Mouse (Mus musculus): ENCODE measurements at regions not wholly inside any gene's neighbourhood (a gene's known extent, or its start where the extent isn't known, plus 50 kb on each side); places are given as distances from the start of the nearest gene placed in this dataset.
A peak's percentile ranks its signal among the peaks of the same experiment; 100 is the strongest.

DNA sequence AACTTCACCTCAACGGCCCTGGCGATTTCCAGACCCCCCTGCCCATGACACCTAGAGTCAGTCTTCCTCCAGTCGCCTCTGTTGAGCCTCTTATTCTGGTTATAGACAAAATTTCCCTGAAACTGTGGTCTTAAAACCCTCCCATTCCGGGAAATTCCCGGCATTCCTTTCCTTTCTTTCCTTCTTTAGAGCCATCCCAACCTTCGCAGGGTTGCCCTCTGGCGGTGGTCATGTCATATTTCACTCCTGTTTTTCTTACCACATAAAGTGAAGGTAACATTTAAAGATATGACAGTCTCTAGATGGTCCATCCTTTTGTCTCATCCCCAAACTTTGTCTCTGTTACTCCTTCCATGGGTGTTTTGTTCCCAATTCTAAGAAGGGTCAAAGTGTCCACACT lies 72.9 kb upstream of the Fhl2 start:
- TF ChIP-seq POLR2A (IDR thresholded peaks at IDR 0.05; ENCODE audit: borderline replicate concordance, extremely low read depth, low read depth, low read length): no peak
- TF ChIP-seq CTCF (IDR thresholded peaks at IDR 0.05; ENCODE audit: insufficient read depth, low read length): peak; percentile 29; the same call in 1 of the 2 replicates
- no peak overlapping the region for H3K4me3 ChIP-seq (replicated peaks; ENCODE audit: extremely low read depth, low read depth, low read length)
- H3K4me1 ChIP-seq (ENCODE audit: control insufficient read depth, insufficient read depth, low read length): no peaks in the 10 kb centered on the region
- DNase-seq: no peak
- WGBS: 28% methylated on average over 7 of the region's 7 CpGs

DNA sequence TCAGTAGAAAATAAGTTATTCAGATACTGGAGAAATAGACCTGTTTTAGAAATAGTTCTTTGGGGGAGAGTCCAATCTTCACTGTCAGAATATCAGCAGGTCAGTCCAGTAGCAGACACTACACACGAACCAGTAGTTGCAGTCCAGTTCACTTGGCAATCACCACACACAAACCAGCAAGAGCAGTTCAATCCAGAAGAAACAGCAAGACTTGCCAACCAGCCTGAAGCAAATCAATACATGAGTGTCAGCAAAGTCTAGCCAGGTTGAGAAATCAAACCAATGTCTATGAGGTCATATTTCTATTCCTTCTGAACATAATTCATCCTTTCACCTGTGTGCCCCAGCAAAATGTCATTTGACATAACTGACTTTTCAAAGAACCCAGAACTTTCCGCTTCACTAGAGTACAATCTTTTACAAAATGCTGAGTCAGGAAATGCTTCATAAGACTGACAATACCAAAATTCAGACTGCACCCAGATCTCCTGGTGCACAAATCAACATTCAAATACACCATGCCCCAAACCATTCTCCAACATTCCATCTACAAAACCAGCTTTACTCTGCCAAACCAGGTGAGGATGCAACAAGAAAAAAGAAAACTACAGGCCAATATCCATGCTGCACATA lies 76.6 kb upstream of the Fhl2 start:
- H3K4me3 ChIP-seq (replicated peaks; ENCODE audit: extremely low read depth, low read depth, low read length): no peak overlapping the region
- no peak for TF ChIP-seq CTCF (IDR thresholded peaks at IDR 0.05; ENCODE audit: insufficient read depth, low read length)
- TF ChIP-seq POLR2A (IDR thresholded peaks at IDR 0.05; ENCODE audit: borderline replicate concordance, extremely low read depth, low read depth, low read length): no peak
- no peaks in the 10 kb centered on the region for H3K4me1 ChIP-seq (ENCODE audit: control insufficient read depth, insufficient read depth, low read length)
- WGBS: 74% methylated on average over 2 of the region's 2 CpGs
- no peak for DNase-seq

DNA sequence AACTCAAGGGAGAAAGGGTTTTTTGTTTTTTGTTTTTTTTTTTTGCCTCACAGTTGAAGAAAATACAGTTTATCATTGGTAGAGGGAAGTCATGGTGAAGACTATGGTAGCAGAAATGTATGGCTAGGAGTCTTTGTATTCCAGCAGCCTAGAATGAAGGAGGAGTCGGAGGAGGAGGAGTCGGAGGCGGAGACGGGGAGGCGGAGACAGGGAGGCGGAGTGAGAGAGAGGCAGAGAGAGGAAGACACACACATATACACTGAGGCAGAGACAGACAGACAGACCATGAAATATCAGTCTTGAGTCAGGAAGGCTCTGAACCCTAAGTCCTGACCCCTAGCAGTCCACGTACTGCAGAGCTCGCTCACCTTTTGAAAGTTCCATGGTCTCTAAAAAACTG lies 95.0 kb upstream of the Fhl2 start:
- Histone ChIP-seq H3K4me1 (ENCODE audit: control insufficient read depth, insufficient read depth, low read length) (no peaks in the 10 kb centered on the region), H3K4me3 (replicated peaks; ENCODE audit: extremely low read depth, low read depth, low read length) (no peak overlapping the region)
- DNase-seq: no peak
- no peak for TF ChIP-seq POLR2A (IDR thresholded peaks at IDR 0.05; ENCODE audit: borderline replicate concordance, extremely low read depth, low read depth, low read length)
- no peak for TF ChIP-seq CTCF (IDR thresholded peaks at IDR 0.05; ENCODE audit: insufficient read depth, low read length)
- WGBS: 81% methylated on average over 8 of the region's 8 CpGs

DNA sequence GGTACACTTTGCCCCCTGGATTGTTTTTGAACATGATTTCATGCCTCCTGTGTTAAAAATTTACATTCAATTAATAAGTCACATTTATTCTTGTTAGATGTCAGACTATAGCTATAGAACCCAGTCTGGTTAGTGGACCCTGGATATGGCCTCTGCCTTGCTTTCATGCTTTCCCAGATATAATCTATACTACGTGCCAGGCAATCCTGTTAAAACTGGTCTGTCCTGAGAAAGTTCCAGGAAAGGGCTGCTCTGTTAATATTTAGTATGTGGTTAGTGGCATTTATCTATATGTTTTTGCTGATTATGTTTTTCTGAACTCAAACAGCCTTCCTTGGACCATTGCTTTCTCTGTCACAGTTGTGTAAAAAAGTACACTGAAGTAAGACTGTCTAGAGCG lies 95.8 kb upstream of the Fhl2 start:
- 90% methylated on average over 2 of the region's 2 CpGs for WGBS
- no peak for DNase-seq
- Histone ChIP-seq H3K4me3 (replicated peaks; ENCODE audit: extremely low read depth, low read depth, low read length) (no peak overlapping the region), H3K4me1 (ENCODE audit: control insufficient read depth, insufficient read depth, low read length) (no peaks in the 10 kb centered on the region)
- no peak for TF ChIP-seq CTCF (IDR thresholded peaks at IDR 0.05; ENCODE audit: insufficient read depth, low read length)
- no peak for TF ChIP-seq POLR2A (IDR thresholded peaks at IDR 0.05; ENCODE audit: borderline replicate concordance, extremely low read depth, low read depth, low read length)

DNA sequence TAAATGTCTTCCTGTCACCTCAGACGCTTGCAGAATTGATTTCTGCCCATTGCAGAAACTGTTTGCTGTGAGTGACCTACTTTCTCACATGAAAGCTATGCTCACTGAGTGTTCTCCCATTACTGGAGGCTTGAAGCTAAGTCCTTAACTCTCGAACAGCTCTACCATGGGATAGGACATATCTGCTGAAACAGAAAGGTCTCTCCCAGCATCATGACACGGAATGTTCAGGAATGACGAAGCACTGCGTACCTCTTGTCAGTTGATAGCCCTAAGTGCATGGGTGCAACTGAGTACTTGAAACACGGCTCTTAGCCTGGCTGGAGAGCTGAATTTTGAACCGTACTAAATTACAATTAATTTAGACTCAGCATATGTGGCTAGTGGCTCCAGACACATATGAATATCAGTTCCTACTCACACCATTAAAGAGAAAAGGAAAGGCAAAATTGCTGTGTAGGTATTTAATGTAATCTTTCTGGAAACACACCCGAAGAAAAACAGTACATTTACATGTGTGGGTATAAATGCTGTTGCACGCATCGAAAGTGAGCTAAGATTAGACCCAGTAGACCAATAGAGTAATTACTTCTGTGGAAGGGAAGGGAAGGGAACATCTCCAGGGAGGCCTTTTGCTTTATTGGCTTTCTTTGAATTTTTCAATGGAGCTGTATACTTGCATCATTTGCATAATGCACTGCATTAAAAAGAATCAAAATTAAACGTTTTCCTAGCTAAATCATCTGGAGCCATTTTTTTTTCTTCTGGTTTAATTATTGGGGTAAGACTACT lies 97.6 kb upstream of the Fhl2 start:
- TF ChIP-seq POLR2A (IDR thresholded peaks at IDR 0.05; ENCODE audit: borderline replicate concordance, extremely low read depth, low read depth, low read length) (no peak), CTCF (IDR thresholded peaks at IDR 0.05; ENCODE audit: insufficient read depth, low read length) (no peak)
- WGBS: 80% methylated on average over 11 of the region's 11 CpGs
- H3K4me1 ChIP-seq (ENCODE audit: control insufficient read depth, insufficient read depth, low read length): no peaks in the 10 kb centered on the region
- DNase-seq: no peak
- H3K4me3 ChIP-seq (replicated peaks; ENCODE audit: extremely low read depth, low read depth, low read length): no peak overlapping the region

DNA sequence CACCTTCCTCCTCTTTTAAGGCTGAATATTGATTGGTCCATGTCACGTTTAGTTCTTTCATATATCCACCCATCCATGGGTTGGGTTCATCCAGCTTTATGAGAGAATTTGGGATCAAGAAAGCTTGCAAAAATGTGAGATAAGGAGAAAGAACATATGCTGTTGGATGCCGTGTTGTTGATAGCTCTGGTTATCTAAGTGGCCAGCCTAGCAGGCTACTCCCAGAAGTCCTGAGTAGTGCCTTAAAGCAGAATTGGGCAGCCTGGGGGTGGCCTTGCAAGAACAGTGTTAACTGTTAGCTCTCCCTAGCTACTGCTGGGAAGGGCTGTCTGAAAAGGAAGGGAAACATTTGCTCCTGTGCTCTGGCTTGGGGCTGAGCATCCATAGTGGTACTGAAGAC lies 100.8 kb upstream of the Fhl2 start:
- 77% methylated on average over 2 of the region's 2 CpGs for WGBS
- TF ChIP-seq CTCF (IDR thresholded peaks at IDR 0.05; ENCODE audit: insufficient read depth, low read length) (no peak), POLR2A (IDR thresholded peaks at IDR 0.05; ENCODE audit: borderline replicate concordance, extremely low read depth, low read depth, low read length) (no peak)
- no peak for DNase-seq
- Histone ChIP-seq H3K4me3 (replicated peaks; ENCODE audit: extremely low read depth, low read depth, low read length) (no peak overlapping the region), H3K4me1 (ENCODE audit: control insufficient read depth, insufficient read depth, low read length) (peaks cover 8% of the 10 kb centered on the region)

DNA sequence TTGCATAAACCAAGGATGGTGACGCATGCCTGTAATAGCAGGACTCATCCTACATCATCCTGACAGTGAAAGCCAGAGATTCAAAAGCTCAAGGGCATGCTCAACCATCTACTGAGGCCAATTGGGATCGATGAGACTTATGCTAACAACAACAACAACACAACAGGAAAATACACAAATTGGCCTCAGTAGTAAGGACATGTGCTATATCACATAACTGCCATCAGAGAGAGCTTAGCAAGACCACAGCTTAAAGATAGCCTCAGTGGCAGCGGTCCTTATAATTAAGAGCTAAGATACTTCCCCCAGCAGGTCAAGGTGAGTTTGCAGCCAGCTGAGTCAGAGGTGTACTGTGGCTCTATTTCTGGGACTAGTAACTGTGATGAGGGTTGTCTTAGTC lies 102.0 kb upstream of the Fhl2 start:
- 89% methylated on average over 3 of the region's 3 CpGs for WGBS
- DNase-seq: no peak
- H3K4me1 ChIP-seq (ENCODE audit: control insufficient read depth, insufficient read depth, low read length): peaks cover 10% of the 10 kb centered on the region
- no peak overlapping the region for H3K4me3 ChIP-seq (replicated peaks; ENCODE audit: extremely low read depth, low read depth, low read length)
- TF ChIP-seq CTCF (IDR thresholded peaks at IDR 0.05; ENCODE audit: insufficient read depth, low read length): no peak
- no peak for TF ChIP-seq POLR2A (IDR thresholded peaks at IDR 0.05; ENCODE audit: borderline replicate concordance, extremely low read depth, low read depth, low read length)

DNA sequence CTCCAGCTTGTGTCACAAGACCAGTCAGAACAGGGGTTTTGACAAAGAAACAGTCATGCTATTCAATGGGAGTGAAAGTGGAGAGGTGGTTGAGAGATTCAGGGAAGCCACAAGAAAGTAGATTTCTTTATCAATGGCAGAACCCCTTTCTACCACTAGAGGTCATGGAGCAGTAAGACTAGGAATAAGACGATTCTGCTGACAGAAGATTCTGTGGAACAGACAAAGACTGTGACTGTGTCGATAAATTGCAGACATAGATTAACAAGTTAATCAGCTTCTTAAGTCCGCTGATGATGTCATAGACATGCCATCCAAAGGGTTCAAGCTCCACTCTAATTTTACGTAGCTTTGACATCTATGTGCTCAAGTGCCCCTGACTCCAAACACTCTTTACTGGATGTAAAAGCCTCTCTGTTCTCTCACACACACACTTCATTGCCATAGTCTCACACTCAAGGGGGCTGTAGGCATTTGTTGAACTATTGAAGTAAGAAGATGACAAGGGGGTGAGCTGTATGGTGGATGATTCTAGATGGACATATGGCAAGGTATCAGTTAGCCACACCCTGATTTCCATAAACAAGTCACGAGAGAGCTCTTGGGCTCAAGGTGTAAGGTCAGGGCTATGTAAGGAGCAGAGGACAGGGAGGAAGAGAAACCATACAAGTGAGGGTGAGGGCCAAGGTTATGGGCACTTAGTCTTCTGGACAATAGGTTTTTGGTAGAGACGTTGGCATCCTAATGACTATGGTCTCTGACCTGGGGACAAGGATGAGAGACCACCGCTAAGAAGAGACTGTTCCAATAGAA lies 102.9 kb upstream of the Fhl2 start:
- WGBS: 44% methylated on average over 7 of the region's 7 CpGs
- no peak for DNase-seq
- Histone ChIP-seq H3K4me1 (ENCODE audit: control insufficient read depth, insufficient read depth, low read length) (peaks cover 10% of the 10 kb centered on the region), H3K4me3 (replicated peaks; ENCODE audit: extremely low read depth, low read depth, low read length) (no peak overlapping the region)
- TF ChIP-seq CTCF (IDR thresholded peaks at IDR 0.05; ENCODE audit: insufficient read depth, low read length): 0 out of 2 replicates have a peak, but pooled peaks have one; percentile 6
- no peak for TF ChIP-seq POLR2A (IDR thresholded peaks at IDR 0.05; ENCODE audit: borderline replicate concordance, extremely low read depth, low read depth, low read length)

DNA sequence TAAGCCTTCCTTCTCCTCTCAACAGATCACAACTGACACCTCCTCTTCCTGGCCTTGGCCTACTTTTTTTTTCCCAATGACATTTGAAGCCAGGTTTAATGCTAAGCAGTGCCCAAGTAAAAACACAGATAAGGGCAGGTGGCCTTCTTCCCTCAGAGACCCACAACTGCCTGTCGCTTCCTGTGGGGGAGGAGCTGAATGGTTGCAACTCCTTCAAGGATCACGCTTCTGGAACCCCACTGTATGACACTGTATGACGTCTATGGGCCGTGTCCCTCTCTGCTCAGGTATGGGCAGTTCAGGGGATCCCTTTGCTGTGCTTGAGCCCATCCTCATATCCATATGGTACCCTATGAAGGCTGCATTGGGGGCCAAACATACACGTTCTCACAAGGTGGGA lies 103.9 kb upstream of the Fhl2 start:
- peaks cover 10% of the 10 kb centered on the region for H3K4me1 ChIP-seq (ENCODE audit: control insufficient read depth, insufficient read depth, low read length)
- H3K4me3 ChIP-seq (replicated peaks; ENCODE audit: extremely low read depth, low read depth, low read length): no peak overlapping the region
- TF ChIP-seq POLR2A (IDR thresholded peaks at IDR 0.05; ENCODE audit: borderline replicate concordance, extremely low read depth, low read depth, low read length) (no peak), CTCF (IDR thresholded peaks at IDR 0.05; ENCODE audit: insufficient read depth, low read length) (no peak)
- no peak for DNase-seq
- WGBS: 91% methylated on average over 5 of the region's 5 CpGs

All from lung, adult 2 months (tissue).